Mouse (Mus musculus): Measurements from ENCODE around the gene Sppl2a. TPM values are rescaled to one million over a fixed set of nuclear protein-coding genes. Genes with fewer than 3 reads are reported as not detected.
"Not testable (repeated sequence)": the region's sequence is repeated elsewhere in the genome, so short reads cannot be mapped to it uniquely, and the experiment has no call there.

Gene Sppl2a
- polyA plus RNA-seq, 2 experiments = 10.9 to 25.5 TPM

- H3K27ac ChIP-seq = no peak overlapping the region
- no peaks in the 10 kb centered on the region for H3K36me3 ChIP-seq (replicated peaks; ENCODE audit: control insufficient read depth, insufficient read depth, low read depth)
- H3K9ac ChIP-seq (replicated peaks) = no peak overlapping the region
- no peaks in the 10 kb centered on the region for H3K9me3 ChIP-seq (ENCODE audit: control insufficient read depth, low read length)
- H3K4me3 ChIP-seq (ENCODE audit: insufficient read depth in 1 of 2, low read depth in 2 of 2, low read length in 2 of 2) = no peak overlapping the region
- DNase-seq (ENCODE audit: low read depth in 3 of 3, low spot score in 3 of 3) (no peak), ATAC-seq (ENCODE audit: insufficient read depth) (no peak)
- H3K4me1 ChIP-seq (replicated peaks; ENCODE audit: control insufficient read depth in 2 of 2, insufficient read depth in 2 of 2, low read length in 1 of 2) = no peaks in the 10 kb centered on the region
- TF ChIP-seq CTCF (IDR thresholded peaks at IDR 0.05; ENCODE audit: low read depth) (no peak), EP300 (IDR thresholded peaks at IDR 0.05; ENCODE audit: low read depth) (no peak)
- no peaks in the 10 kb centered on the region for H3K27me3 ChIP-seq (ENCODE audit: control insufficient read depth, insufficient read depth, low read length)
- H3K4me2 ChIP-seq (ENCODE audit: low read depth) = no peak overlapping the region
Observed at GRCm38 (mm10) chr2:126891743-126892142, 41.3 kb downstream of the Sppl2a start.

DNA sequence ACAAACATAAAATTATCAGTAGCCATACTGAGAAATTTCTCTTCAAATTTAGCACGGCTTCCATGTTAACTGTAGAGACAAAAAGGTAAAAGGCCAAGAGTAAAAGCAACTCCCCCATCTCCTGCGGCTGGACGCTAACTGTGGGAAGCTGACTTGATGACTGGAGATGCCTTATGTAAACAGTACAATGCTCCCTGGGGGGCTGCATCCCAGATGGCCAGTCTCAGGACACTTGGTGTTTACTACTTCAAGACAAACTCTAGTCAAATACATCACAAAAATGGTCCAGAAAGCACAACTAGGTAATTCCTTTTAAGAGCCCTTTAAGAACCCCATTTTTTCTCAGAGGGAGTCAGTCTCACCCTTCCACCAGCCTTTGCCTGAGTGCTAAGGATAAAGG lies 45.9 kb downstream of the Sppl2a start:
- H3K4me3 ChIP-seq (ENCODE audit: insufficient read depth in 1 of 2, low read depth in 2 of 2, low read length in 2 of 2) = no peak overlapping the region
- no peaks in the 10 kb centered on the region for H3K27me3 ChIP-seq (ENCODE audit: control insufficient read depth, insufficient read depth, low read length)
- H3K9ac ChIP-seq (replicated peaks) = no peak overlapping the region
- WGBS (ENCODE audit: insufficient replicate concordance) = 69% methylated on average over 3 of the region's 3 CpGs
- H3K4me1 ChIP-seq (replicated peaks; ENCODE audit: control insufficient read depth in 2 of 2, insufficient read depth in 2 of 2, low read length in 1 of 2) = 0 out of 4 replicates have a peak, but pooled peaks cover 0 to 2% of the 10 kb centered on the region in 2 experiments
- DNase-seq (ENCODE audit: low read depth in 3 of 3, low spot score in 3 of 3) = no peak
- TF ChIP-seq CTCF (IDR thresholded peaks at IDR 0.05; ENCODE audit: low read depth) = no peak
- no peak overlapping the region for H3K4me2 ChIP-seq (ENCODE audit: low read depth)
- no peaks in the 10 kb centered on the region for H3K36me3 ChIP-seq (replicated peaks; ENCODE audit: control insufficient read depth, insufficient read depth, low read depth)
- H3K9me3 ChIP-seq (ENCODE audit: control insufficient read depth, low read length) = no peaks in the 10 kb centered on the region
- no peak overlapping the region for H3K27ac ChIP-seq
- ATAC-seq (ENCODE audit: insufficient read depth) = no peak

DNA sequence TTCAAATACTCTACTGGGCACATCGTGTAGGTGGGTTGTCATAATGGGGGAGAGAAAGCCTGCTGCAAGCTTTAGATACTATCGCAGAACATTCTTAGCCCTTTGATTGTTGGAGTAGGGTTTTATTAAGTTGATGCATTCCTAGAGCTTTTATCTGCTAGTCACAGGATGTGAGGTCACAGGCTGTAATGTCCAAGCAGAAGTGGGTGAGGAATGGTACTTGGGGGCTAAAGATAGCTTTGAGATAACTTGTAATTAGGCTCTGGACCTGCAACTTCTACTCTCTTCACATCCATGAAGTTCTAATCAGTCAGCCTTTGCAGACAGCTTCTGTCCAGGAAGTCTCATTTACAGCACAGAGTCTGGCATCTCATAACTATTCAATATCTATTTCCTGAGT lies 47.2 kb downstream of the Sppl2a start:
- H3K4me1 ChIP-seq (replicated peaks; ENCODE audit: control insufficient read depth in 2 of 2, insufficient read depth in 2 of 2, low read length in 1 of 2) = 0 out of 4 replicates have a peak, but pooled peaks cover 0 to 2% of the 10 kb centered on the region in 2 experiments
- ATAC-seq (ENCODE audit: insufficient read depth) (no peak), DNase-seq (ENCODE audit: low read depth in 3 of 3, low spot score in 3 of 3) (no peak)
- H3K36me3 ChIP-seq (replicated peaks; ENCODE audit: control insufficient read depth, insufficient read depth, low read depth) = no peaks in the 10 kb centered on the region
- no peaks in the 10 kb centered on the region for H3K27me3 ChIP-seq (ENCODE audit: control insufficient read depth, insufficient read depth, low read length)
- 46% methylated on average over 2 of the region's 2 CpGs for WGBS (ENCODE audit: insufficient replicate concordance)
- TF ChIP-seq EP300 (IDR thresholded peaks at IDR 0.05; ENCODE audit: low read depth) (no peak), CTCF (IDR thresholded peaks at IDR 0.05; ENCODE audit: low read depth) (no peak)
- H3K4me2 ChIP-seq (ENCODE audit: low read depth) = no peak overlapping the region
- no peak overlapping the region for H3K4me3 ChIP-seq (ENCODE audit: insufficient read depth in 1 of 2, low read depth in 2 of 2, low read length in 2 of 2)
- H3K27ac ChIP-seq = no peak overlapping the region
- no peak overlapping the region for H3K9ac ChIP-seq (replicated peaks)
- H3K9me3 ChIP-seq (ENCODE audit: control insufficient read depth, low read length) = no peaks in the 10 kb centered on the region

DNA sequence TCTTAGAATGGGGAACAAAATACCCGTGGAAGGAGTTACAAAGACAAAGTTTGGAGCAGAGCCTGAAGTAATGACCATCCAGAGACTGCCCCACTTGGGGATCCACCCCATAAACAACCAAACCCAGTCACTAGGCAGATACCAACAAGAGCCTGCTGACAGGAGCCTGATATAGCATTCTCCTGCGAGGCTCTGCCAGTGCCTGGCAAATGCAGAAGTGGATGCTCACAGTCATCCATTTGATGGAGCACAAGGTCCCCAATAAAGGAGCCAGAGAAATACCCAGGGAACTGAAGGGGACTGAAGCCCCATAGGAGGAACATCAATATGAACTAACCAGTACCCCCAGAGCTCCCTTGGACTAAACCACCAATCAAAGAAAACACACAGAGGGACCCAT lies 50.3 kb downstream of the Sppl2a start:
- H3K4me2 ChIP-seq (ENCODE audit: low read depth); H3K4me3 ChIP-seq (ENCODE audit: insufficient read depth in 1 of 2, low read depth in 2 of 2, low read length in 2 of 2); H3K4me1 ChIP-seq (replicated peaks; ENCODE audit: control insufficient read depth in 2 of 2, insufficient read depth in 2 of 2, low read length in 1 of 2); H3K36me3 ChIP-seq (replicated peaks; ENCODE audit: control insufficient read depth, insufficient read depth, low read depth); H3K27me3 ChIP-seq (ENCODE audit: control insufficient read depth, insufficient read depth, low read length); H3K27ac ChIP-seq; H3K9ac ChIP-seq (replicated peaks); ATAC-seq (ENCODE audit: insufficient read depth); H3K9me3 ChIP-seq (ENCODE audit: control insufficient read depth, low read length); DNase-seq (ENCODE audit: low read depth in 3 of 3, low spot score in 3 of 3): not testable (repeated sequence)
- 25% methylated on average over 2 of the region's 2 CpGs for WGBS (ENCODE audit: insufficient replicate concordance)

GRCm38 (mm10) chr2:126877991-126878390 lies 55.0 kb downstream of the Sppl2a start:
- H3K4me1 ChIP-seq (replicated peaks; ENCODE audit: control insufficient read depth in 2 of 2, insufficient read depth in 2 of 2, low read length in 1 of 2) = peaks cover 3 to 9% of the 10 kb centered on the region in 2 experiments
- no peaks in the 10 kb centered on the region for H3K9me3 ChIP-seq (ENCODE audit: control insufficient read depth, low read length)
- 86% methylated on average over 1 of the region's 1 CpGs for WGBS (ENCODE audit: insufficient replicate concordance)
- no peaks in the 10 kb centered on the region for H3K36me3 ChIP-seq (replicated peaks; ENCODE audit: control insufficient read depth, insufficient read depth, low read depth)
- no peak overlapping the region for H3K9ac ChIP-seq (replicated peaks)
- H3K27me3 ChIP-seq (ENCODE audit: control insufficient read depth, insufficient read depth, low read length) = no peaks in the 10 kb centered on the region
- no peak for DNase-seq (ENCODE audit: low read depth in 3 of 3, low spot score in 3 of 3)
- no peak overlapping the region for H3K4me2 ChIP-seq (ENCODE audit: low read depth)
- no peak for TF ChIP-seq CTCF (IDR thresholded peaks at IDR 0.05; ENCODE audit: low read depth)
- TF ChIP-seq EP300 (IDR thresholded peaks at IDR 0.05; ENCODE audit: low read depth) = no peak
- H3K27ac ChIP-seq = no peak overlapping the region
- H3K4me3 ChIP-seq (ENCODE audit: insufficient read depth in 1 of 2, low read depth in 2 of 2, low read length in 2 of 2) = no peak overlapping the region
- no peak for ATAC-seq (ENCODE audit: insufficient read depth)

Data from liver, embryonic 14.5 days (tissue).